ENCODE assay signal across 21 mouse cellular contexts in genomic region chr11:118229941-118230340, GRCm38 (mm10).
"Had no signal": no experiment of that assay in that cellular context is flagged by ENCODE, and none has a peak within 500 bp of the region (broad histone marks: within the 10 kb centered on the region; RNA-seq: fewer than 3 reads in every experiment).

No protein-coding gene starts in this region.

- H3K36me3 ChIP-seq: limb, embryonic 12.5 days; limb, embryonic 15.5 days; midbrain, embryonic 10.5 days; midbrain, embryonic 13.5 days; neural tube, embryonic 12.5 days; neural tube, embryonic 15.5 days; stomach, embryonic 15.5 days had no signal

- ATAC-seq: liver, postnatal 0 days; lung, postnatal 0 days; midbrain, embryonic 13.5 days had no signal

- H3K9me3 ChIP-seq: limb, embryonic 12.5 days; limb, embryonic 15.5 days; megakaryocyte, embryonic 14.5 days; midbrain, embryonic 10.5 days; midbrain, embryonic 13.5 days; neural tube, embryonic 12.5 days; neural tube, embryonic 15.5 days; stomach, embryonic 15.5 days had no signal

- H3K4me3 ChIP-seq: limb, embryonic 12.5 days; limb, embryonic 15.5 days; midbrain, embryonic 10.5 days; midbrain, embryonic 13.5 days; neural tube, embryonic 12.5 days; neural tube, embryonic 15.5 days; stomach, embryonic 15.5 days had no signal

- H3K27ac ChIP-seq: limb, embryonic 12.5 days; limb, embryonic 15.5 days; liver, embryonic 14.5 days; midbrain, embryonic 10.5 days; midbrain, embryonic 13.5 days; neural tube, embryonic 12.5 days; neural tube, embryonic 15.5 days; stomach, embryonic 15.5 days had no signal

- H3K9ac ChIP-seq: limb, embryonic 12.5 days; limb, embryonic 15.5 days; liver, embryonic 14.5 days; liver, postnatal 0 days; lung, embryonic 14.5 days; midbrain, embryonic 13.5 days; neural tube, embryonic 12.5 days; neural tube, embryonic 15.5 days; stomach, embryonic 15.5 days had no signal

- DNase-seq: kidney, adult 18-20 months; kidney, adult 9 months; kidney, postnatal 14 days; kidney, postnatal 4 days; left cerebral cortex, postnatal 4 days; liver, postnatal 0 days; lung, embryonic 14.5 days; retina, postnatal 1 day; right cerebral cortex, postnatal 25 days; thymus, postnatal 25 days had no signal

- H3K27me3 ChIP-seq: limb, embryonic 12.5 days; limb, embryonic 15.5 days; megakaryocyte, embryonic 14.5 days; midbrain, embryonic 13.5 days; neural tube, embryonic 12.5 days; neural tube, embryonic 15.5 days; stomach, embryonic 15.5 days had no signal

- H3K4me2 ChIP-seq: limb, embryonic 12.5 days; limb, embryonic 15.5 days; liver, embryonic 11.5 days; lung, embryonic 14.5 days; midbrain, embryonic 13.5 days; neural tube, embryonic 12.5 days; neural tube, embryonic 15.5 days; stomach, embryonic 15.5 days had no signal
